Mouse (Mus musculus) liver, embryonic 16.5 days (tissue): Measurements from ENCODE around the gene Tmem38b. TPM values are rescaled to one million over a fixed set of nuclear protein-coding genes. Genes with fewer than 3 reads are reported as not detected.

Source experiments
- ATAC-seq: fragments of 200-750 bp; cut with Nextera tagmentation; 2 replicates; pipeline ENCODE4 v1.8.0; 2017; ENCODE audit warnings: low read depth, mild to moderate bottlenecking, moderate number of reproducible peaks, moderate library complexity
- H3K27ac ChIP-seq: fragments of 300-500 bp; sonication (generic); 2 replicates; pipeline ENCODE4 v1.5.1; 2014; ENCODE audit warnings: mild to moderate bottlenecking, low read length
- H3K27me3 ChIP-seq: fragments of 300-500 bp; sonication (generic); 2 replicates; pipeline ENCODE4 v1.6.1; 2014; ENCODE audit warnings: low read depth, low read length, mixed read lengths; ENCODE audit not compliant: control insufficient read depth, insufficient read depth
- H3K36me3 ChIP-seq: fragments of 300-500 bp; sonication (generic); 2 replicates; pipeline ENCODE4 v1.6.1; 2014; ENCODE audit warnings: mild to moderate bottlenecking; ENCODE audit not compliant: control insufficient read depth, insufficient read depth
- H3K4me1 ChIP-seq: fragments of 300-500 bp; sonication (generic); 2 replicates; pipeline ENCODE4 v1.6.1; 2014; ENCODE audit warnings: low read depth, low read length, mixed read lengths; ENCODE audit not compliant: control insufficient read depth
- H3K4me2 ChIP-seq: fragments of 300-500 bp; sonication (generic); 2 replicates; pipeline ENCODE4 v1.6.1; 2014; ENCODE audit warnings: low read depth, low read length, mixed read lengths
- H3K4me3 ChIP-seq: fragments of 300-500 bp; sonication (generic); 2 replicates; pipeline ENCODE4 v1.5.1; 2014; ENCODE audit warnings: low read depth, mild to moderate bottlenecking, low read length
- H3K9ac ChIP-seq: fragments of 300-500 bp; sonication (generic); 2 replicates; pipeline ENCODE4 v1.6.1; 2014; ENCODE audit warnings: low read depth, low read length
- H3K9me3 ChIP-seq: fragments of 300-500 bp; sonication (generic); replicated peaks from 2 replicates; pipeline ENCODE4 v1.6.1; 2016; ENCODE audit warnings: low read length; ENCODE audit not compliant: control insufficient read depth
- WGBS: fragments of 180-500 bp; shearing (Covaris S2); extraction: QIAGEN DNeasy Blood & Tissue Kit; methylation state at CpG from one replicate; pipeline ENCODE4 v1.1.7; 2014; ENCODE audit not compliant: insufficient replicate concordance; 5-methylcytosine and 5-hydroxymethylcytosine counted together
- polyA plus RNA-seq: library from polyadenylated mRNA; unstranded; fragments of >200 nt; fragmentation: Nextera tagmentation; extraction: Ambion mirVana; gene quantifications from 2 replicates; pipeline ENCODE4 v1.2.1, GENCODE M21; 2015

The Tmem38b gene
- polyA plus RNA-seq, 1 experiment from 2014 or later = 7.0 TPM

DNA sequence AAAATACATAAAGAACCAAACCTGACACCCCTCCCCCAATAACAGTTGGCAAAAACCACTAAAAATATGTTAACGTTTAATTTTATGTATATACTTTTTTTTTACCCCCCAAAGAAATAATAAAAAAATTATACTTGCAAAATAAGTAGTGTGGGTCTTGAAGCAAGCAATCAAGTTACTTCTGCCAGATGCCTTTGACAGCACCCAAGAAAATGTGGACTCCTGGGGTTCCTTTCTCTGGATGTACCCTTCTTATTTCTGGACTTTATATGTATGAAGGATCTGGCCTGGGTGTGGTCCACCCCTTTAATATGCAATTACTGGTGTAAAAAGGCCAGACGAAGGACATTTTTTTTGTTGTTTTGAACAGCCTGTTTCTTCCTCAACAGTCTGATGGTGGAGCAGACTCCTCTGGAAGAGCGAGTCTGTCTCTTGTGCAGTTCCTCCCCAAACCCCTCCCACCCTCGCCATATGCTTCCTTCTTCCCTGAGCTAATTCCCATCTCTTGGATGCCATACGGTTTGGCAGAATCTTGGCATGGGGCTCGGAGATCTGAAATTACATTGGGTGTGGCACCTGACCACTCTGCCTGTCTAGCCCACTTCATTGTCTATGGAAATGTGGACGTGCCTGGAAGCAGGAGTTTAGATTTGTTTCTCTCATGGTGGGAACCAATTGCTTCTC, 70.4 kb downstream of the Tmem38b start:
- Histone ChIP-seq H3K9me3 (no peaks in the 10 kb centered on the region), H3K9ac (no peak overlapping the region), H3K36me3 (no peaks in the 10 kb centered on the region), H3K4me2 (no peak overlapping the region), H3K4me1 (no peaks in the 10 kb centered on the region), H3K27ac (no peak overlapping the region), H3K27me3 (no peaks in the 10 kb centered on the region), H3K4me3 (no peak overlapping the region)
- WGBS = 51% methylated on average over 7 of the region's 7 CpGs
- ATAC-seq = no peak

DNA sequence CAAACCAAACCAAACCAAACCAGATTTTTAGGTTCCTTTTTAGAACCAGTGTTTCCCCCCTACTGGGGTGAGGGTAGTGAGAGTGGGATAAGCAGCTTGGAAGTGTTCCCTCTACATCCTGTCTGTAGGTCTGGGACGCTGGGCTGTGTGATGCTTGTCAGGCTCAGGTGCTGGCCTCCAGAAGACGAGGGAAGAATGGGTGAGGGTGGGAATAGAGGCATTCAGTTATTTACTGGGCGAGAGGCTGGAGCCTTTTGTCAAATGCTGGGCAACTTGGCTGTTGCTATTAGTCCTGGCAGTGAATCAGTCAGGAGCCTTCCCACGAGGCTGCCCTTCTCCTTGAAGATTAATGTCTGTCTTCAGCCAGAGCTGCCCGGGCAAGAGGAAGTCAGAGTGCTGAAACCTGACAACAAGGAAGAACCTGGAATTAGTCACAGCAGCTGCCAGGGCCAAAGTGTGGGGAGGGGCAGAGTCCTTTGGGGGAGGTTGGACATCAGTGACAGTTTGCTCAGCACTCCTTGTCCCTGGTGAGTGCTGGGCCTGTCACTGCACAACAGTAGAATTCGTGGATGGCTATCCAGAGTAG, 74.6 kb downstream of the Tmem38b start:
- no peak for ATAC-seq
- Histone ChIP-seq H3K36me3 (no peaks in the 10 kb centered on the region), H3K27me3 (no peaks in the 10 kb centered on the region), H3K27ac (no peak overlapping the region), H3K4me3 (no peak overlapping the region), H3K9me3 (no peaks in the 10 kb centered on the region), H3K4me2 (no peak overlapping the region), H3K4me1 (no peaks in the 10 kb centered on the region), H3K9ac (no peak overlapping the region)
- WGBS = 26% methylated on average over 6 of the region's 6 CpGs

DNA sequence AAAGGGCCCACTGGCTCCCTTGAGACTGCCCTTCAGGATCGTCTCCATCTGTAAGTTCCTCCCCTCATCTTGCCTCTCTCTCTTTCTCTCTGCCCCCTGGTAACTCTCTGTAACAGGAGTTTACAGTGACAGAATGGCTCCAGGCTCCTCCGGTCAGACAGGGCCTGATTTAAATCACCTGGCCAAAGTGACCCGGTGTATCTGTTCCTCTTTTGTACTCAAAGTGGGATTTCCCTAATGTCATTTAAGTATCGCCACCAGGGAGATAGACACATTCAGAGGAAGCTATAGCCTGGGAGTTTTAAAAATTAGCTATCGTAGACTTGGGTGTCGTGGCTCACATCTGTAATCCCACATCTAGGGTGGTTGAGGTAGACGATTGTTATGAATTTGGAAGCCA, 78.5 kb downstream of the Tmem38b start:
- WGBS = 63% methylated on average over 7 of the region's 7 CpGs

DNA sequence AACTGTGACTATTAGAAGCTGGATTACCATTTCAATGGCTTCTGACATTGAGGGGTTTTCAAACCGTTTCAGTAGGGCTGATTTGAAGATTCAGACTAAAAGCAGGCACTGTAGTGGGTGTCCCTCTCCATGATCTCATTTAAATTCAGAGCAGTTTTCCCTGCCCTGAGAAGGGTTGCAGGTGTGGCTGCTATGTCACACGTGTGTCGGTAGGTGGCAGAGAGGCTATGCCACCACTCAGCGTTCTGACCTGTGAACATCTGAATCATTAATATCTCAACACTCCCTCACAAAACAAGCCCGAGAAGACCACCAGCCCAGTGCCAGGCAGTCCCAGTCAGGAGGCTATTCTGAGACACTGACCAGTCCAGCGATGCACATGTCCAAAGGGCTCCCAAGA, 79.7 kb downstream of the Tmem38b start:
- Histone ChIP-seq H3K9me3 (no peaks in the 10 kb centered on the region), H3K4me2 (no peak overlapping the region), H3K27ac (no peak overlapping the region), H3K4me1 (no peaks in the 10 kb centered on the region), H3K4me3 (no peak overlapping the region), H3K27me3 (no peaks in the 10 kb centered on the region), H3K36me3 (no peaks in the 10 kb centered on the region), H3K9ac (no peak overlapping the region)
- no peak for ATAC-seq
- WGBS = 28% methylated on average over 6 of the region's 6 CpGs

More for the DNA sequence above, 78.5 kb downstream of the Tmem38b start:
- Histone ChIP-seq H3K9ac (no peak overlapping the region), H3K9me3 (no peaks in the 10 kb centered on the region), H3K27ac (no peak overlapping the region), H3K4me1 (no peaks in the 10 kb centered on the region), H3K27me3 (no peaks in the 10 kb centered on the region), H3K36me3 (no peaks in the 10 kb centered on the region), H3K4me2 (no peak overlapping the region), H3K4me3 (no peak overlapping the region)
- no peak for ATAC-seq

DNA sequence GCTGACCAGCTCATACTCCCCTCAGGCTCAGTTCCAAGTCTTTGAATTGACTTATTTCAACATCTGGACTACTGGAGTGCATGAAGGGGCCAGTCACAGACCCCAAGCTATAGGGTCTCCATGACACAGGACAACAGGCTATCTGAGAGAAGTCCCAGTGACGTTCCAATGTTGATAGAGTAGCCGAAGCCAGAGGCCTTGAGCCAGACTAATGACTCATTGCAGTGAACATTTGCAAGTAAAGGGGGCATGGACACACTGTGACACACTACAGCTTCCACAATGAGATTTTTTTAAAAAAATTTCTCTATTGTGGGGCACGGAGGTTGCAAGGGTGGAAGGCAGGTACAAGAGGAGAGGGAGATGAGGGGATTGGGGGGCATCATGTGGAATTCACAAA, 81.2 kb downstream of the Tmem38b start:
- Histone ChIP-seq H3K9ac (no peak overlapping the region), H3K4me2 (no peak overlapping the region), H3K4me1 (no peaks in the 10 kb centered on the region), H3K27me3 (no peaks in the 10 kb centered on the region), H3K4me3 (no peak overlapping the region), H3K27ac (no peak overlapping the region), H3K36me3 (no peaks in the 10 kb centered on the region), H3K9me3 (no peaks in the 10 kb centered on the region)
- no peak for ATAC-seq
- WGBS = 61% methylated on average over 3 of the region's 3 CpGs

Other genes starting within 250 kb of the Tmem38b start
- gene Fsd1l, start 194.6 kb upstream of the Tmem38b start, polyA plus RNA-seq = 1.9 and 2.0 TPM in 2 replicates
- 3.4 and 3.6 TPM in 2 replicates for gene Fktn, start 112.0 kb upstream of the Tmem38b start, polyA plus RNA-seq
- gene Tal2, start 46.3 kb upstream of the Tmem38b start, polyA plus RNA-seq = not detected in 2 replicates